Mouse (Mus musculus) midbrain, embryonic 13.5 days (tissue): ENCODE measurements at regions not wholly inside any gene's neighbourhood (a gene's known extent, or its start where the extent isn't known, plus 50 kb on each side); places are given as distances from the start of the nearest gene placed in this dataset.

Experiments used
- ATAC-seq: fragments of 200-750 bp; cut with Nextera tagmentation; 2 replicates; pipeline ENCODE4 v1.8.0; 2017; ENCODE audit warnings: mild to moderate bottlenecking, moderate TSS enrichment, moderate library complexity
- H3K27ac ChIP-seq: fragments of 300-500 bp; sonication (generic); 2 replicates; pipeline ENCODE4 v1.5.1; 2015; ENCODE audit warnings: inconsistent platforms, mild to moderate bottlenecking, moderate library complexity
- H3K27me3 ChIP-seq: fragments of 300-500 bp; sonication (generic); 2 replicates; pipeline ENCODE4 v1.6.1; 2015; ENCODE audit warnings: mild to moderate bottlenecking, inconsistent platforms
- H3K36me3 ChIP-seq: fragments of 300-500 bp; sonication (generic); 2 replicates; pipeline ENCODE4 v1.6.1; 2015; ENCODE audit warnings: mild to moderate bottlenecking, inconsistent platforms
- H3K4me1 ChIP-seq: fragments of 300-500 bp; sonication (generic); replicated peaks from 2 replicates; pipeline ENCODE4 v1.6.1; 2015; ENCODE audit warnings: inconsistent platforms
- H3K4me2 ChIP-seq: fragments of 300-500 bp; sonication (generic); replicated peaks from 2 replicates; pipeline ENCODE4 v1.6.1; 2015; ENCODE audit warnings: moderate library complexity, mild to moderate bottlenecking, inconsistent platforms
- H3K4me3 ChIP-seq: fragments of 300-500 bp; sonication (generic); replicated peaks from 2 replicates; pipeline ENCODE4 v1.5.1; 2015; ENCODE audit warnings: mild to moderate bottlenecking, inconsistent platforms
- H3K9ac ChIP-seq: fragments of 300-500 bp; sonication (generic); replicated peaks from 2 replicates; pipeline ENCODE4 v1.6.1; 2015; ENCODE audit warnings: mild to moderate bottlenecking, inconsistent platforms
- H3K9me3 ChIP-seq: fragments of 300-500 bp; sonication (generic); 2 replicates; pipeline ENCODE4 v1.6.1; 2016; ENCODE audit warnings: mild to moderate bottlenecking, inconsistent platforms
- WGBS: fragments of 180-500 bp; shearing (Covaris S2); methylation state at CpG from one replicate; pipeline ENCODE4 v1.1.7; 2015; 5-methylcytosine and 5-hydroxymethylcytosine counted together

GRCm38 (mm10) chr17:51526464-51526863, 306.6 kb downstream of the Satb1 start:
- ATAC-seq = 0 out of 2 replicates have a peak, but pooled peaks have one; percentile 37
- no peaks in the 10 kb centered on the region for H3K27me3 ChIP-seq
- H3K4me1 ChIP-seq = peaks cover 11% of the 10 kb centered on the region
- no peak overlapping the region for H3K27ac ChIP-seq
- 16% methylated on average over 5 of the region's 5 CpGs for WGBS
- H3K36me3 ChIP-seq = no peaks in the 10 kb centered on the region
- no peak overlapping the region for H3K4me3 ChIP-seq
- H3K4me2 ChIP-seq = no peak overlapping the region
- H3K9me3 ChIP-seq = no peaks in the 10 kb centered on the region
- no peak overlapping the region for H3K9ac ChIP-seq

- Histone ChIP-seq H3K9ac (no peak overlapping the region), H3K36me3 (no peaks in the 10 kb centered on the region), H3K4me1 (peaks cover 11% of the 10 kb centered on the region), H3K9me3 (no peaks in the 10 kb centered on the region), H3K4me2 (no peak overlapping the region), H3K27ac (no peak overlapping the region), H3K27me3 (no peaks in the 10 kb centered on the region), H3K4me3 (no peak overlapping the region)
- peak; percentile 50; the same call in 1 of the 2 replicates for ATAC-seq
- 49% methylated on average over 4 of the region's 4 CpGs for WGBS
Measured at GRCm38 (mm10) chr17:51526021-51526420, 307.1 kb downstream of the Satb1 start.

GRCm38 (mm10) chr17:51525219-51525618, 307.9 kb downstream of the Satb1 start:
- H3K9ac ChIP-seq = no peak overlapping the region
- no peaks in the 10 kb centered on the region for H3K9me3 ChIP-seq
- WGBS = 68% methylated on average over 2 of the region's 2 CpGs
- H3K27me3 ChIP-seq = no peaks in the 10 kb centered on the region
- no peak overlapping the region for H3K4me3 ChIP-seq
- no peaks in the 10 kb centered on the region for H3K36me3 ChIP-seq
- H3K4me1 ChIP-seq = peaks cover 11% of the 10 kb centered on the region
- H3K27ac ChIP-seq = no peak overlapping the region
- ATAC-seq = no peak
- H3K4me2 ChIP-seq = no peak overlapping the region

- no peak overlapping the region for H3K4me2 ChIP-seq
- H3K9ac ChIP-seq = no peak overlapping the region
- no peaks in the 10 kb centered on the region for H3K4me1 ChIP-seq
- H3K9me3 ChIP-seq = no peaks in the 10 kb centered on the region
- H3K27ac ChIP-seq = no peak overlapping the region
- no peaks in the 10 kb centered on the region for H3K36me3 ChIP-seq
- ATAC-seq = 0 out of 2 replicates have a peak, but pooled peaks have one; percentile 34
- no peaks in the 10 kb centered on the region for H3K27me3 ChIP-seq
- 64% methylated on average over 2 of the region's 2 CpGs for WGBS
- H3K4me3 ChIP-seq = no peak overlapping the region
Measured at GRCm38 (mm10) chr17:51511917-51512316, 321.2 kb downstream of the Satb1 start.

- peak; percentile 56; the same call in 1 of the 2 replicates for ATAC-seq
- Histone ChIP-seq H3K36me3 (no peaks in the 10 kb centered on the region), H3K9ac (no peak overlapping the region), H3K4me1 (no peaks in the 10 kb centered on the region), H3K9me3 (no peaks in the 10 kb centered on the region), H3K4me3 (no peak overlapping the region), H3K27ac (no peak overlapping the region), H3K27me3 (no peaks in the 10 kb centered on the region), H3K4me2 (no peak overlapping the region)
- 66% methylated on average over 10 of the region's 10 CpGs for WGBS
Measured at GRCm38 (mm10) chr17:51500751-51501150, 321.6 kb upstream of the Tbc1d5 start.

GRCm38 (mm10) chr17:51499541-51499940, 320.4 kb upstream of the Tbc1d5 start:
- no peak overlapping the region for H3K9ac ChIP-seq
- no peak overlapping the region for H3K4me2 ChIP-seq
- WGBS = 84% methylated on average over 2 of the region's 2 CpGs
- no peaks in the 10 kb centered on the region for H3K9me3 ChIP-seq
- H3K27ac ChIP-seq = no peak overlapping the region
- no peaks in the 10 kb centered on the region for H3K36me3 ChIP-seq
- H3K4me1 ChIP-seq = no peaks in the 10 kb centered on the region
- no peak for ATAC-seq
- no peak overlapping the region for H3K4me3 ChIP-seq
- H3K27me3 ChIP-seq = no peaks in the 10 kb centered on the region

GRCm38 (mm10) chr17:51495038-51495437, 315.9 kb upstream of the Tbc1d5 start:
- Histone ChIP-seq H3K4me1 (no peaks in the 10 kb centered on the region), H3K27ac (no peak overlapping the region), H3K4me3 (no peak overlapping the region), H3K9ac (no peak overlapping the region), H3K9me3 (no peaks in the 10 kb centered on the region), H3K27me3 (no peaks in the 10 kb centered on the region), H3K36me3 (no peaks in the 10 kb centered on the region), H3K4me2 (no peak overlapping the region)
- 62% methylated on average over 2 of the region's 2 CpGs for WGBS
- ATAC-seq = no peak

- WGBS = 84% methylated on average over 3 of the region's 3 CpGs
- H3K27me3 ChIP-seq = no peaks in the 10 kb centered on the region
- H3K36me3 ChIP-seq = no peaks in the 10 kb centered on the region
- no peak overlapping the region for H3K4me3 ChIP-seq
- H3K4me2 ChIP-seq = no peak overlapping the region
- H3K9ac ChIP-seq = no peak overlapping the region
- H3K27ac ChIP-seq = no peak overlapping the region
- ATAC-seq = no peak
- H3K9me3 ChIP-seq = no peaks in the 10 kb centered on the region
- no peaks in the 10 kb centered on the region for H3K4me1 ChIP-seq
Measured at GRCm38 (mm10) chr17:51489386-51489785, 310.2 kb upstream of the Tbc1d5 start.

GRCm38 (mm10) chr17:51487918-51488445, 308.8 kb upstream of the Tbc1d5 start:
- no peak overlapping the region for H3K4me3 ChIP-seq
- H3K4me2 ChIP-seq = no peak overlapping the region
- ATAC-seq = no peak
- no peaks in the 10 kb centered on the region for H3K9me3 ChIP-seq
- WGBS = 90% methylated on average over 3 of the region's 3 CpGs
- H3K4me1 ChIP-seq = no peaks in the 10 kb centered on the region
- no peak overlapping the region for H3K27ac ChIP-seq
- H3K27me3 ChIP-seq = no peaks in the 10 kb centered on the region
- H3K36me3 ChIP-seq = no peaks in the 10 kb centered on the region
- no peak overlapping the region for H3K9ac ChIP-seq

GRCm38 (mm10) chr17:51477810-51478209, 298.7 kb upstream of the Tbc1d5 start:
- no peak overlapping the region for H3K4me3 ChIP-seq
- H3K4me1 ChIP-seq = no peaks in the 10 kb centered on the region
- no peaks in the 10 kb centered on the region for H3K36me3 ChIP-seq
- H3K27ac ChIP-seq = no peak overlapping the region
- H3K27me3 ChIP-seq = no peaks in the 10 kb centered on the region
- H3K9me3 ChIP-seq = 0 out of 2 replicates have a peak, but pooled peaks cover 6% of the 10 kb centered on the region
- 80% methylated on average over 7 of the region's 7 CpGs for WGBS
- no peak overlapping the region for H3K4me2 ChIP-seq
- ATAC-seq = no peak
- no peak overlapping the region for H3K9ac ChIP-seq

- Histone ChIP-seq H3K36me3 (no peaks in the 10 kb centered on the region), H3K27ac (no peak overlapping the region), H3K4me2 (no peak overlapping the region), H3K9ac (no peak overlapping the region), H3K27me3 (no peaks in the 10 kb centered on the region), H3K9me3 (0 out of 2 replicates have a peak, but pooled peaks cover 6% of the 10 kb centered on the region), H3K4me1 (no peaks in the 10 kb centered on the region), H3K4me3 (no peak overlapping the region)
- 94% methylated on average over 8 of the region's 8 CpGs for WGBS
- no peak for ATAC-seq
Measured at GRCm38 (mm10) chr17:51477404-51477803, 298.3 kb upstream of the Tbc1d5 start.

GRCm38 (mm10) chr17:51462137-51462880, 283.2 kb upstream of the Tbc1d5 start:
- no peak overlapping the region for H3K27ac ChIP-seq
- no peaks in the 10 kb centered on the region for H3K27me3 ChIP-seq
- 21% methylated on average over 5 of the region's 5 CpGs for WGBS
- H3K9ac ChIP-seq = no peak overlapping the region
- H3K36me3 ChIP-seq = no peaks in the 10 kb centered on the region
- no peak overlapping the region for H3K4me3 ChIP-seq
- no peaks in the 10 kb centered on the region for H3K9me3 ChIP-seq
- peak overlapping the region; percentile 47 for H3K4me2 ChIP-seq
- ATAC-seq = 0 out of 2 replicates have a peak, but pooled peaks have one; percentile 27
- peaks cover 13% of the 10 kb centered on the region for H3K4me1 ChIP-seq
